Mouse (Mus musculus) Muller cell, postnatal 12 days (primary cell): ENCODE measurements at regions not wholly inside any gene's neighbourhood (a gene's known extent, or its start where the extent isn't known, plus 50 kb on each side); places are given as distances from the start of the nearest gene placed in this dataset.
"Not testable (repeated sequence)": the region's sequence is repeated elsewhere in the genome, so short reads cannot be mapped to it uniquely, and the experiment has no call there.

Experiments used
- DNase-seq: peaks from one replicate; pipeline ENCODE4 v3.0.0-alpha.2; 2015; ENCODE audit errors: inconsistent ontology term

- no peak for DNase-seq
Measured at GRCm38 (mm10) chr1:47646681-47647080, 754.0 kb upstream of the Slc39a10 start.

GRCm38 (mm10) chr1:47606597-47606996, 713.9 kb upstream of the Slc39a10 start:
- DNase-seq = no peak

- no peak for DNase-seq
Measured at GRCm38 (mm10) chr1:47603989-47604360, 711.3 kb upstream of the Slc39a10 start.

- DNase-seq = peak; percentile 24
Measured at GRCm38 (mm10) chr1:47603294-47603988, 710.8 kb upstream of the Slc39a10 start.

- not testable (repeated sequence) for DNase-seq
Measured at GRCm38 (mm10) chr1:47593641-47594040, 701.0 kb upstream of the Slc39a10 start.

GRCm38 (mm10) chr1:47545606-47546005, 653.0 kb upstream of the Slc39a10 start:
- DNase-seq = peak; percentile 92

- no peak for DNase-seq
Measured at GRCm38 (mm10) chr1:47511426-47511825, 618.8 kb upstream of the Slc39a10 start.

- peak; percentile 55 for DNase-seq
Measured at GRCm38 (mm10) chr1:47507801-47508200, 615.1 kb upstream of the Slc39a10 start.

GRCm38 (mm10) chr1:47488581-47489204, 596.0 kb upstream of the Slc39a10 start:
- DNase-seq = peak; percentile 70

GRCm38 (mm10) chr1:47486087-47486486, 593.4 kb upstream of the Slc39a10 start:
- DNase-seq = no peak

GRCm38 (mm10) chr1:47479059-47479458, 586.4 kb upstream of the Slc39a10 start:
- no peak for DNase-seq

GRCm38 (mm10) chr1:47466573-47467253, 574.1 kb upstream of the Slc39a10 start:
- no peak for DNase-seq

GRCm38 (mm10) chr1:47448737-47449489, 556.3 kb upstream of the Slc39a10 start:
- no peak for DNase-seq

- DNase-seq = no peak
Measured at GRCm38 (mm10) chr1:47448070-47448469, 555.4 kb upstream of the Slc39a10 start.

- DNase-seq = no peak
Measured at GRCm38 (mm10) chr1:47446021-47446420, 553.4 kb upstream of the Slc39a10 start.

GRCm38 (mm10) chr1:47432829-47433228, 540.2 kb upstream of the Slc39a10 start:
- no peak for DNase-seq

GRCm38 (mm10) chr1:47405164-47405563, 512.5 kb upstream of the Slc39a10 start:
- DNase-seq = no peak

- no peak for DNase-seq
Measured at GRCm38 (mm10) chr1:47386579-47386978, 493.9 kb upstream of the Slc39a10 start.

- no peak for DNase-seq
Measured at GRCm38 (mm10) chr1:47378795-47379194, 486.1 kb upstream of the Slc39a10 start.

- DNase-seq = no peak
Measured at GRCm38 (mm10) chr1:47339718-47340439, 447.2 kb upstream of the Slc39a10 start.

GRCm38 (mm10) chr1:47310572-47311075, 418.0 kb upstream of the Slc39a10 start:
- DNase-seq = peak; percentile 12
